Mouse (Mus musculus) CH12.LX (cell line): ENCODE measurements at regions not wholly inside any gene's neighbourhood (a gene's known extent, or its start where the extent isn't known, plus 50 kb on each side); places are given as distances from the start of the nearest gene placed in this dataset.

Source experiments
- DNase-seq: peaks from one replicate; pipeline ENCODE4 v3.0.0-alpha.2; 2013; ENCODE audit errors: extremely low read depth
- H3K27ac ChIP-seq: 2 replicates; pipeline ENCODE4 v1.5.1; 2012; ENCODE audit warnings: low read depth, mild to moderate bottlenecking, control low read depth, moderate library complexity; ENCODE audit not compliant: insufficient read depth
- H3K27me3 ChIP-seq: replicated peaks from 2 replicates; pipeline ENCODE3; 2012; ENCODE audit warnings: inconsistent platforms
- H3K36me3 ChIP-seq, 2 experiments: replicated peaks in 1 of 2; 2 replicates each; pipeline versions ENCODE3 to v1.6.1; 2012; ENCODE audit warnings: inconsistent platforms in 1 of 2, low read length in 1 of 2, mild to moderate bottlenecking in 1 of 2, mixed read lengths in 1 of 2, moderate library complexity in 1 of 2; ENCODE audit not compliant: control insufficient read depth in 1 of 2, insufficient read depth in 1 of 2
- H3K4me1 ChIP-seq, 2 experiments: 2 replicates each; pipeline ENCODE4 v1.6.1; 2012; ENCODE audit warnings: inconsistent platforms in 1 of 2, moderate library complexity in 1 of 2; ENCODE audit not compliant: insufficient read depth in 2 of 2, control insufficient read depth in 1 of 2
- H3K4me2 ChIP-seq: 2 replicates; pipeline ENCODE4 v1.6.1; 2012; ENCODE audit warnings: low read depth, mild to moderate bottlenecking, control low read depth; ENCODE audit not compliant: poor library complexity, insufficient read depth, severe bottlenecking
- H3K4me3 ChIP-seq, 3 experiments: fragments of 150-350 bp in 1 of 3; sonication (generic) in 1 of 3; replicated peaks in 1 of 3; 2 replicates each; pipeline versions ENCODE3 to v1.5.1; 2011 to 2012; ENCODE audit warnings: low read depth in 2 of 3, low read length in 2 of 3, mild to moderate bottlenecking in 2 of 3, moderate library complexity in 2 of 3, control low read depth in 1 of 3, improper control_type of control experiment in 1 of 3, inconsistent platforms in 1 of 3, mixed read lengths in 1 of 3; ENCODE audit not compliant: poor library complexity in 1 of 3
- H3K79me2 ChIP-seq: replicated peaks from 2 replicates; pipeline ENCODE4 v1.6.1; 2012; ENCODE audit warnings: mild to moderate bottlenecking, moderate library complexity; ENCODE audit not compliant: control insufficient read depth, poor library complexity, insufficient read depth, severe bottlenecking; ENCODE audit errors: extremely low read depth
- H3K9ac ChIP-seq: 2 replicates; pipeline ENCODE4 v1.6.1; 2012; ENCODE audit warnings: low read depth, mild to moderate bottlenecking, control low read depth, moderate library complexity; ENCODE audit not compliant: insufficient read depth
- H3K9me3 ChIP-seq: replicated peaks from 2 replicates; pipeline ENCODE3; 2012; ENCODE audit warnings: low read length, inconsistent platforms, mixed read lengths
- BHLHE40 ChIP-seq: IDR thresholded peaks from 2 replicates; pipeline ENCODE4 v1.6.1; 2011; ENCODE audit warnings: mild to moderate bottlenecking, low read depth, low read length, improper control_type of control experiment
- CHD1 ChIP-seq: IDR thresholded peaks from 2 replicates; pipeline ENCODE4 v1.6.1; 2012; ENCODE audit warnings: low read depth, low read length, improper control_type of control experiment, inconsistent platforms
- CTCF ChIP-seq, 2 experiments: IDR thresholded peaks in 1 of 2; conservative IDR thresholded peaks in 1 of 2; 2 replicates each; pipeline ENCODE4 v1.5.1; 2011 to 2012; ENCODE audit warnings: low read depth in 2 of 2, low read length in 2 of 2, improper control_type of control experiment in 1 of 2, inconsistent platforms in 1 of 2, mild to moderate bottlenecking in 1 of 2, moderate library complexity in 1 of 2
- ELF1 ChIP-seq: IDR thresholded peaks from 2 replicates; pipeline ENCODE4 v1.6.1; 2014; ENCODE audit warnings: low read depth, mild to moderate bottlenecking, inconsistent platforms, low read length, improper control_type of control experiment
- EP300 ChIP-seq: IDR thresholded peaks from 2 replicates; pipeline ENCODE4 v1.6.1; 2011; ENCODE audit warnings: low read length, improper control_type of control experiment
- GABPA ChIP-seq: IDR thresholded peaks from 2 replicates; pipeline ENCODE4 v1.6.1; 2012; ENCODE audit warnings: low read depth, low read length, improper control_type of control experiment, inconsistent platforms; ENCODE audit not compliant: insufficient replicate concordance
- HCFC1 ChIP-seq: IDR thresholded peaks from 2 replicates; pipeline ENCODE4 v1.6.1; 2012; ENCODE audit warnings: low read depth, mild to moderate bottlenecking, inconsistent platforms, low read length, improper control_type of control experiment
- IRF4 ChIP-seq: IDR thresholded peaks from 2 replicates; pipeline ENCODE4 v1.6.1; 2014; ENCODE audit warnings: low read depth, mild to moderate bottlenecking, inconsistent platforms, low read length, improper control_type of control experiment
- JUN ChIP-seq: IDR thresholded peaks from 2 replicates; pipeline ENCODE4 v1.6.1; 2011; ENCODE audit warnings: low read depth, mild to moderate bottlenecking, low read length, improper control_type of control experiment, moderate library complexity; ENCODE audit not compliant: insufficient read depth
- KAT2A ChIP-seq: IDR thresholded peaks from 2 replicates; pipeline ENCODE4 v1.6.1; 2012; ENCODE audit warnings: low read length, improper control_type of control experiment, inconsistent platforms; ENCODE audit not compliant: insufficient replicate concordance
- MAFK ChIP-seq: IDR thresholded peaks from 2 replicates; pipeline ENCODE4 v1.6.1; 2011; ENCODE audit warnings: low read length, improper control_type of control experiment; ENCODE audit not compliant: insufficient replicate concordance
- MAX ChIP-seq: IDR thresholded peaks from 2 replicates; pipeline ENCODE4 v1.6.1; 2011; ENCODE audit warnings: low read length, improper control_type of control experiment
- MAZ ChIP-seq: IDR thresholded peaks from 2 replicates; pipeline ENCODE4 v1.6.1; 2012; ENCODE audit warnings: low read depth, mild to moderate bottlenecking, inconsistent platforms, low read length, improper control_type of control experiment, moderate library complexity
- MXI1 ChIP-seq: IDR thresholded peaks from 2 replicates; pipeline ENCODE4 v1.6.1; 2011; ENCODE audit warnings: mild to moderate bottlenecking, low read depth, low read length, improper control_type of control experiment
- MYC ChIP-seq: IDR thresholded peaks from 2 replicates; pipeline ENCODE4 v1.6.1; 2011; ENCODE audit warnings: low read depth, mild to moderate bottlenecking, improper control_type of control experiment, low read length
- NELFE ChIP-seq: IDR thresholded peaks from 2 replicates; pipeline ENCODE4 v1.6.1; 2011; ENCODE audit warnings: low read depth, low read length, improper control_type of control experiment
- NRF1 ChIP-seq: IDR thresholded peaks from 2 replicates; pipeline ENCODE4 v1.6.1; 2014; ENCODE audit warnings: low read depth, mild to moderate bottlenecking, inconsistent platforms, low read length, improper control_type of control experiment, moderate library complexity
- POLR2A ChIP-seq: IDR thresholded peaks from 2 replicates; pipeline ENCODE4 v1.6.1; 2011; ENCODE audit warnings: low read depth, mild to moderate bottlenecking, improper control_type of control experiment, low read length
- POLR2AphosphoS2 ChIP-seq: IDR thresholded peaks from 2 replicates; pipeline ENCODE4 v1.6.1; 2011; ENCODE audit warnings: low read depth, low read length, improper control_type of control experiment
- RAD21 ChIP-seq: IDR thresholded peaks from 2 replicates; pipeline ENCODE4 v1.6.1; 2011; ENCODE audit warnings: low read depth, mild to moderate bottlenecking, low read length, improper control_type of control experiment, moderate library complexity
- RCOR1 ChIP-seq: conservative IDR thresholded peaks from 2 replicates; pipeline ENCODE4 v1.6.1; 2012; ENCODE audit warnings: low read depth, mild to moderate bottlenecking, inconsistent platforms, low read length, improper control_type of control experiment
- UBTF ChIP-seq: IDR thresholded peaks from 2 replicates; pipeline ENCODE4 v1.6.1; 2012; ENCODE audit warnings: low read depth, mild to moderate bottlenecking, inconsistent platforms, low read length, improper control_type of control experiment, moderate library complexity
- USF2 ChIP-seq: conservative IDR thresholded peaks from 2 replicates; pipeline ENCODE4 v1.6.1; 2011; ENCODE audit warnings: low read depth, low read length, improper control_type of control experiment
- ZC3H11A ChIP-seq: IDR thresholded peaks from 2 replicates; pipeline ENCODE4 v1.6.1; 2012; ENCODE audit warnings: low read depth, mild to moderate bottlenecking, inconsistent platforms, low read length, improper control_type of control experiment
- ZKSCAN1 ChIP-seq: IDR thresholded peaks from 2 replicates; pipeline ENCODE4 v1.6.1; 2012; ENCODE audit warnings: low read depth, inconsistent platforms, low read length, improper control_type of control experiment, borderline replicate concordance
- ZMIZ1 ChIP-seq: IDR thresholded peaks from 2 replicates; pipeline ENCODE4 v1.6.1; 2012; ENCODE audit warnings: low read depth, mild to moderate bottlenecking, inconsistent platforms, low read length, improper control_type of control experiment
- dilution Hi-C: fragments of 300-500 bp; cut with MboI; formaldehyde crosslinking; loops from 2 replicates; pipeline ENCODE4 v1.14.3; 2020; ENCODE audit warnings: low sequenced_read_pairs; ENCODE audit not compliant: extremely low pct_unique_long_range_greater_than_20kb, extremely low pct_ligation_motif_present
- in situ Hi-C: fragments of 300-500 bp; cut with MboI; formaldehyde crosslinking; loops from 3 replicates; pipeline ENCODE4 v1.14.3; 2019; ENCODE audit warnings: low sequenced_read_pairs, low pct_ligation_motif_present, low pct_unique_long_range_greater_than_20kb, mixed read lengths

- dilution Hi-C loops, result no loop called here
- no peaks in the 10 kb centered on the region for H3K79me2 ChIP-seq
These were observed 122.1 kb downstream of the Cartpt start for GRCm38 (mm10) chr13:99778747-99779146.

GRCm38 (mm10) chr13:99777736-99778135 is 123.2 kb downstream of the Cartpt start:
- TF ChIP-seq BHLHE40, result no peak
- no peak for TF ChIP-seq RCOR1
- TF ChIP-seq JUN, result no peak
- TF ChIP-seq MXI1, result no peak
- no peak for TF ChIP-seq RAD21
- TF ChIP-seq CHD1, result no peak
- no peak for TF ChIP-seq HCFC1
- no peak for TF ChIP-seq USF2
- TF ChIP-seq ZKSCAN1, result no peak
- TF ChIP-seq CTCF (conservative IDR thresholded peaks at IDR 0.05 in 1 of 2, IDR thresholded peaks at IDR 0.05 in 1 of 2; ENCODE audit: low read depth in 2 of 2, low read length in 2 of 2), result no peak
- TF ChIP-seq IRF4, result no peak
- TF ChIP-seq NRF1, result no peak
- TF ChIP-seq MAX, result no peak
- TF ChIP-seq ZMIZ1, result no peak
- no peak for TF ChIP-seq NELFE
- no peak for TF ChIP-seq ZC3H11A
- TF ChIP-seq GABPA, result no peak
- in situ Hi-C loops, result no loop called here

More at GRCm38 (mm10) chr13:99778747-99779146, 122.1 kb downstream of the Cartpt start:
- Histone ChIP-seq H3K4me1 (no peaks in the 10 kb centered on the region), H3K36me3 (no peaks in the 10 kb centered on the region), H3K27me3 (no peaks in the 10 kb centered on the region), H3K27ac (no peak overlapping the region), H3K9ac (no peak overlapping the region), H3K9me3 (no peaks in the 10 kb centered on the region), H3K4me3 (no peak overlapping the region), H3K4me2 (no peak overlapping the region)
- no peak for DNase-seq
- TF ChIP-seq POLR2A, result no peak
- TF ChIP-seq ELF1, result no peak
- TF ChIP-seq NRF1, result no peak
- TF ChIP-seq POLR2AphosphoS2, result no peak
- no peak for TF ChIP-seq MAZ
- no peak for TF ChIP-seq KAT2A
- no peak for TF ChIP-seq CHD1
- no peak for TF ChIP-seq ZC3H11A
- TF ChIP-seq HCFC1, result no peak
- TF ChIP-seq JUN, result no peak
- no peak for TF ChIP-seq MAFK
- no peak for TF ChIP-seq EP300
- TF ChIP-seq USF2, result no peak
- TF ChIP-seq MYC, result no peak
- no peak for TF ChIP-seq ZKSCAN1
- TF ChIP-seq ZMIZ1, result no peak
- no peak for TF ChIP-seq UBTF
- TF ChIP-seq BHLHE40, result no peak
- in situ Hi-C loops, result no loop called here

More at GRCm38 (mm10) chr13:99777736-99778135, 123.2 kb downstream of the Cartpt start:
- no peak for DNase-seq
- H3K4me2 ChIP-seq, result no peak overlapping the region
- no peaks in the 10 kb centered on the region for H3K79me2 ChIP-seq
- no peak overlapping the region for H3K4me3 ChIP-seq
- no peak overlapping the region for H3K9ac ChIP-seq
- no peaks in the 10 kb centered on the region for H3K9me3 ChIP-seq
- no peaks in the 10 kb centered on the region for H3K36me3 ChIP-seq
- no peak overlapping the region for H3K27ac ChIP-seq
- H3K27me3 ChIP-seq, result no peaks in the 10 kb centered on the region
- no peaks in the 10 kb centered on the region for H3K4me1 ChIP-seq
- dilution Hi-C loops, result no loop called here
